Mouse (Mus musculus) forebrain, postnatal 0 days (tissue): Measurements from ENCODE around the gene Vps50. TPM values are rescaled to one million over a fixed set of nuclear protein-coding genes. Genes with fewer than 3 reads are reported as not detected.

Source experiments
- ATAC-seq: fragments of 200-750 bp; cut with Nextera tagmentation; 2 replicates; pipeline ENCODE4 v1.8.0; 2017; ENCODE audit warnings: mild to moderate bottlenecking, moderate library complexity
- DNase-seq: peaks from one replicate; pipeline ENCODE4 v3.0.0-alpha.2; 2015
- H3K27ac ChIP-seq: fragments of 300-500 bp; sonication (generic); 2 replicates; pipeline ENCODE4 v1.5.1; 2014; ENCODE audit warnings: low read depth, mild to moderate bottlenecking, antibody characterized with exemption, low read length, moderate library complexity, mixed read lengths
- H3K27me3 ChIP-seq: fragments of 300-500 bp; sonication (generic); 2 replicates; pipeline ENCODE4 v1.6.1; 2014; ENCODE audit warnings: mild to moderate bottlenecking, low read length, mixed read lengths; ENCODE audit not compliant: insufficient read depth
- H3K36me3 ChIP-seq: fragments of 300-500 bp; sonication (generic); 2 replicates; pipeline ENCODE4 v1.6.1; 2014; ENCODE audit warnings: mild to moderate bottlenecking, moderate library complexity; ENCODE audit not compliant: insufficient read depth
- H3K4me1 ChIP-seq: fragments of 300-500 bp; sonication (generic); 2 replicates; pipeline ENCODE4 v1.6.1; 2014; ENCODE audit warnings: antibody characterized with exemption; ENCODE audit not compliant: insufficient read depth
- H3K4me2 ChIP-seq: fragments of 300-500 bp; sonication (generic); 2 replicates; pipeline ENCODE4 v1.6.1; 2014; ENCODE audit warnings: low read depth, mild to moderate bottlenecking, moderate library complexity
- H3K4me3 ChIP-seq: fragments of 300-500 bp; sonication (generic); 2 replicates; pipeline ENCODE4 v1.5.1; 2014; ENCODE audit warnings: low read depth, low read length, mixed read lengths
- H3K9ac ChIP-seq: fragments of 300-500 bp; sonication (generic); 2 replicates; pipeline ENCODE4 v1.6.1; 2014; ENCODE audit warnings: mild to moderate bottlenecking
- H3K9me3 ChIP-seq: fragments of 300-500 bp; sonication (generic); 2 replicates; pipeline ENCODE4 v1.6.1; 2016; ENCODE audit warnings: low read length
- CTCF ChIP-seq: sonication (generic); IDR thresholded peaks from 2 replicates; pipeline ENCODE4 v1.5.1; 2016; ENCODE audit warnings: antibody characterized with exemption, control low read depth, low read depth
- WGBS: fragments of 180-500 bp; shearing (Covaris S2); extraction: QIAGEN DNeasy Blood & Tissue Kit; methylation state at CpG from one replicate; pipeline ENCODE4 v1.1.7; 2014; 5-methylcytosine and 5-hydroxymethylcytosine counted together
- polyA plus RNA-seq: library from polyadenylated mRNA; unstranded; fragments of >200 nt; fragmentation: Nextera tagmentation; extraction: Ambion mirVana; gene quantifications from 2 replicates; pipeline ENCODE4 v1.2.1, GENCODE M21; 2015
- total RNA-seq: library from RNA; depleted of rRNA; stranded (reverse); fragments of >200 nt; gene quantifications from 2 replicates; pipeline ENCODE4 v1.2.3, GENCODE M21; 2014; rRNA removed

Gene Vps50
- 62.6 and 68.4 TPM in 2 replicates for total RNA-seq
- 41.2 and 44.2 TPM in 2 replicates for polyA plus RNA-seq

DNA sequence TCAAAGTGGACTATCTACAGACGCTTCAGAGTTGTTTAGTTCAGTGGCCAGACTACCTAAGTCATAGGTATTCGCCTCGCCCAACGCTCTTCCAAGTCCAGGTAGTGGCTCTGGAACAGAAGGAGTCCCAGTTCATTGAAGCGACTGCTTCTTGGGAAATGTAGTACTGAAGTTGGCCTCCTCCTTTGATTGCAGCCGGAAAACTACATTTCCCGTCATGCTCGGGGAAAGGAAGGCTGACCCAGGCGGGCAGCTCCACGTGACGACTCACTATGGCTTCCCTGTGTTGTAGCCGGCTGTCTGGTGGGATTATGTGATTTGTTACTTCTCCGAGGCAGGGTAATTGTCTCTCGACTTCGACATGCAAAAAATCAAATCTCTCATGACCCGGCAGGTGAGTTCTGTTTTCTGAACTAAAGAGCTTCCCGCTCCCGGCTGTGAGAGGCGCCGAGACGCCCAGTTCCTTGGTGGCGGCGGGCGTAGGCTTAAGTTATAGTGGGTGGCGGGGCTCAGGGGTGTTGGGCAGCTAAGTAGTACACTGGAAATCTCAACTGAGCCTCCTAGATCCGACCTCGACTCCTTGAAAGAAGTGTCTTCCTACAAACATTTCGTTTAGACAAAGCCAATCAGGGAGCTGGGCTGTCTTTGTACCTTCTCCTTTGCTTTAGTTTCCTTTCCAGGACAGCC is at the start of gene Vps50, which contains the start of gene Hepacam2:
TSS of gene Vps50 (plus strand) at position 221 of the 687 bp plus-strand sequence.
TSS of gene Hepacam2 (minus strand) at position 137 of the 687 bp plus-strand sequence.
- H3K4me2 ChIP-seq, result peak within 1 kb of the TSS; percentile 60
- DNase-seq, result peak; percentile 95
- peak within 1 kb of the TSS; percentile 70 for H3K9ac ChIP-seq
- WGBS, result under 1% methylated on average over 28 of the region's 28 CpGs
- ATAC-seq, result peak; percentile 100
- no peaks in the 10 kb centered on the region for H3K27me3 ChIP-seq
- H3K9me3 ChIP-seq, result no peaks in the 10 kb centered on the region
- TF ChIP-seq CTCF, result no peak
- peak within 1 kb of the TSS; percentile 75 for H3K4me3 ChIP-seq
- 0 out of 2 replicates have a peak within 1 kb of the TSS, but pooled peaks have one; percentile 46 for H3K27ac ChIP-seq
- no peaks in the 10 kb centered on the region for H3K36me3 ChIP-seq
- peaks cover 3% of the 10 kb centered on the region; the same call in 1 of the 2 replicates for H3K4me1 ChIP-seq

DNA sequence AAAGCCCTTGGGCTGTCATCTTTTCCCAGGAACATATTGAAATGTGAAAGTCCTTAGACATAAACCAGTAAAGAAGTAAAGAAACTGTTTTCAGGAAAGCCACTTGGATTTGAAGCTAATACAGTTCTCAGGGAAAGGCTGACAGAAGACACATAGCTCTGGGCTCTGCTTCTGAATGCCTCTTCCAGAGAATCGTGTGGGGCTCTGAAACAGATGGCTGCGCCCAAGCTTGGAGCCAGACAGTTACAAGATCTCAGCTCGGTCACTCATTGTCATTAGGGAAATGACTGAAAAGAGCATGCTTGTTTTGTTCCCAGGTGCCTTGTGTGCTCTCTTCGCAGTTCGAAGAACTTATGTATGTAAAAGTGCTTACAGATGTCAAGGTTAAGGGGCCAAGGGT is 43.8 kb upstream of the Vps50 start:
- Histone ChIP-seq H3K27ac (no peak overlapping the region), H3K9me3 (no peaks in the 10 kb centered on the region), H3K4me2 (no peak overlapping the region), H3K36me3 (no peaks in the 10 kb centered on the region), H3K9ac (no peak overlapping the region), H3K4me3 (no peak overlapping the region), H3K27me3 (no peaks in the 10 kb centered on the region), H3K4me1 (no peaks in the 10 kb centered on the region)
- DNase-seq (no peak), ATAC-seq (peak; percentile 58; the same call in 1 of the 2 replicates)
- 60% methylated on average over 5 of the region's 5 CpGs for WGBS
- TF ChIP-seq CTCF, result no peak

DNA sequence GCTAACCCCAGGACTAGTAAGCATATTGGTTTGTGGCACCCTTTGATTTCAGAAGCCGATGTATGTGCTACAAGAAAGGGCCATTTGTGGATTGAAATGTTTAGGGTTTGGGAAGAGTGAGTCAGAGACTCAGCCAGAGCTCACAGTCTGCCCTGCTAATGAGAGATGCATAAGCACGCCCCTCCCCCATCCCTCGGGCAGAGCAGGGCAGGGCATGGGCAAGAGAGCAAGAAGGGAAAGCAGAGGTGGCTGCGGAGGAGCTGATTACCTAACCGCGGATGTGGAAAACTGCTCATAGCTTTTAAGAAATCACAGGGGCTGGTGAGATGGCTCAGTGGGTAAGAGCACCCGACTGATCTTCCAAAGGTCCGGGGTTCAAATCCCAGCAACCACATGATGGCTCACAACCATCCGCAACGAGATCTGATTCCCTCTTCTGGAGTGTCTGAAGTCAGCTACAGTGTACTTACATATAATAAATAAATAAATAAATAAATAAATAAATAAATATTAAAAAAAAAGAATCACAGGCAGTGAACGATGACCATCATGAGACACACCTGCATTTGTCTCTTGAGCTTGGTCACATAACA is 42.1 kb upstream of the Vps50 start:
- H3K36me3 ChIP-seq, result no peaks in the 10 kb centered on the region
- DNase-seq (no peak), ATAC-seq (no peak)
- no peak overlapping the region for H3K4me2 ChIP-seq
- H3K27me3 ChIP-seq, result no peaks in the 10 kb centered on the region
- no peaks in the 10 kb centered on the region for H3K4me1 ChIP-seq
- no peaks in the 10 kb centered on the region for H3K9me3 ChIP-seq
- no peak for TF ChIP-seq CTCF
- H3K27ac ChIP-seq, result no peak overlapping the region
- WGBS, result 80% methylated on average over 11 of the region's 11 CpGs
- no peak overlapping the region for H3K9ac ChIP-seq
- no peak overlapping the region for H3K4me3 ChIP-seq

DNA sequence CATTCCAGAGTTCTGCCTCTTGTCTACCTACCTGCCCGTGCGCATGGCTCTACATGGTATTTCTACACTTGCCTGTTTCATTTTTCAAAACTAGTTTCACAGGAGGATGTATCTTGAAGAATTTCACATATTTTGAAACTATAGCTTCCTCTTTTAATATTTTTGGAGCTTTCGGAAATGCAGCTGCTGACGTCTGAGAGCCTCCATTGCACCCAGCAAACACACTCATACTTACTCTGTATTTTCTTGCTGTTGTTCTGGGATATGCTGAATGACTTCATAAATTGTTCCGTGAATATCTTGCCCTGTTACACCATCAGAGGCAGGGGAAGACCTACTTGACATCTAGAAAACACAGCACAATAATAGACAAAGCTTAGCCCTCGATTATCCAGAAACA is 35.2 kb upstream of the Vps50 start:
- H3K36me3 ChIP-seq, result no peaks in the 10 kb centered on the region
- H3K4me1 ChIP-seq, result no peaks in the 10 kb centered on the region
- no peak overlapping the region for H3K4me3 ChIP-seq
- H3K9ac ChIP-seq, result no peak overlapping the region
- TF ChIP-seq CTCF, result no peak
- H3K27me3 ChIP-seq, result no peaks in the 10 kb centered on the region
- ATAC-seq, result no peak
- H3K4me2 ChIP-seq, result no peak overlapping the region
- no peaks in the 10 kb centered on the region for H3K9me3 ChIP-seq
- DNase-seq, result no peak
- 82% methylated on average over 6 of the region's 6 CpGs for WGBS
- H3K27ac ChIP-seq, result no peak overlapping the region

DNA sequence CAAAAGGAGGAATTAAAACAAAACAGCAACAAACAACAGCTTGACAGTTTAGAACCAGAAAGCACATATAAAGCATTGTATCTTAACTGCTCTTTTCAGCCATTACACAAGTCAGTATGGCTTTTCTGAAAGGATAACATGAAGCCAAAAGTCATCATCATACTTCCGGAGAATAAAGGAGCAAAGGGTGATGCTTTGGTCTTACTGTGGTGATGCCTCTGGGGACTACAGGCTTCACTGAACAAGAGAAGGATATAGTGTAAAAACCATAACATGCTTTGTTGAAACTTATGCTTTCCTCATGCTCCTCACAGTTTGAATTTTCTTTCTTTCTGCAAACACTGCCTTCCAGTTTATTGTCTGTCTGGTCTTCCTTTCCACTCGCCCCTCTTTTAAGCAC is 34.6 kb upstream of the Vps50 start:
- Histone ChIP-seq H3K27me3 (no peaks in the 10 kb centered on the region), H3K9ac (no peak overlapping the region), H3K36me3 (no peaks in the 10 kb centered on the region), H3K4me2 (no peak overlapping the region), H3K4me3 (no peak overlapping the region), H3K27ac (no peak overlapping the region), H3K9me3 (no peaks in the 10 kb centered on the region), H3K4me1 (no peaks in the 10 kb centered on the region)
- TF ChIP-seq CTCF, result no peak
- ATAC-seq (no peak), DNase-seq (no peak)
- 91% methylated on average over 2 of the region's 2 CpGs for WGBS

DNA sequence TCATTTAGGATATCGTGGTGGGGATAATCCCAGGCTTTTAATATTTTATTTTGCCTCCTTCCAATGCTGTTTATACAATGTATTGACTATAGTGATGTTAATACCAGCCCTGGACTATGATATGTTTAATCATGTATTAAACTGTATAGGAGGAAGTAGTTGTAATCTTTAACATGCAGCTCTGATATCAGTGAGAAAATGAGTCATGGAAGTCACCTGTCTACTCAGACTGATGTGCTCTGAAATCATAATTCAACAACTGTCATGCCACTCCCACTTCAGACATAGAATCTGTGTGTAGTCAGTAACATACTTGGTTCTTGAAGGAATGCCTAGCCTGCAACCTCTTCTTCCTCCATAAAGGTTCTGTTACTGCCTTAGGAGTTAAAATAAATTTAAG is 29.6 kb upstream of the Vps50 start:
- WGBS, result 55% methylated on average over 1 of the region's 1 CpGs
- no peak overlapping the region for H3K9ac ChIP-seq
- no peaks in the 10 kb centered on the region for H3K27me3 ChIP-seq
- H3K27ac ChIP-seq, result no peak overlapping the region
- H3K4me1 ChIP-seq, result no peaks in the 10 kb centered on the region
- no peak for TF ChIP-seq CTCF
- H3K4me2 ChIP-seq, result no peak overlapping the region
- DNase-seq, result no peak
- ATAC-seq, result no peak
- no peaks in the 10 kb centered on the region for H3K36me3 ChIP-seq
- no peak overlapping the region for H3K4me3 ChIP-seq
- H3K9me3 ChIP-seq, result no peaks in the 10 kb centered on the region

DNA sequence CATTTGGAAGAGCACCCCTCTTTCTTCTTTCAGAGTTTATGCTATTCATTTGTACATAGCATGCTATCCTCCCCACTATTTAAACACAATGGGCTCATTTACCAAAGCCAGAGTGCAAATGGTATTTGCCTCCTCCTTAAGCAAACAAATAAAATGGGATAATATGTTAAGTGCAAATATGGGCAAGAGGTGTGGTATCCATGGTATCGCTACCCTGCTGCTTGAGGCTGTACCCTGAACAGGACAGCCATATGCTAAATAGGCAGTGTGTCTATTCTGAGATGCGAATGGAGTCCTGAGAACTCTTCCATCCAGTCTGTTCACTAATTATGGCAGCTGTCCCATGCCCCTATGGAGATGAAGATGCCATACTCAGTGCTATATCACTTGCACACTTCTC is 27.5 kb upstream of the Vps50 start:
- Histone ChIP-seq H3K4me3 (no peak overlapping the region), H3K27me3 (no peaks in the 10 kb centered on the region), H3K36me3 (no peaks in the 10 kb centered on the region), H3K4me2 (no peak overlapping the region), H3K9me3 (no peaks in the 10 kb centered on the region), H3K4me1 (no peaks in the 10 kb centered on the region), H3K9ac (no peak overlapping the region), H3K27ac (no peak overlapping the region)
- DNase-seq (no peak), ATAC-seq (no peak)
- WGBS, result 70% methylated on average over 2 of the region's 2 CpGs
- no peak for TF ChIP-seq CTCF
